Mouse (Mus musculus) heart, postnatal 25 days (tissue): ENCODE data around the gene Zfp982. TPM values are rescaled to one million over a fixed set of nuclear protein-coding genes. Genes with fewer than 3 reads are reported as not detected.
"Not testable (repeated sequence)": the region's sequence is repeated elsewhere in the genome, so short reads cannot be mapped to it uniquely, and the experiment has no call there.

ENCODE experiments used
- DNase-seq: peaks from one replicate; pipeline ENCODE4 v3.0.0; 2022; ENCODE audit warnings: low spot score
- intact Hi-C: fragments of 180-260 bp; cut with DNase I; formaldehyde crosslinking; loops from one replicate; pipeline ENCODE4 v1.15.1; 2025
- total RNA-seq, 2 experiments: library from RNA; stranded (reverse); gene quantifications; 2 replicates each; pipeline ENCODE4 v1.2.3; 2021

Zfp982 gene
- total RNA-seq, 2 experiments from 2014 or later: 7.4 to 8.4 TPM

- DNase-seq, intact Hi-C loops: not testable (repeated sequence)
Observed at GRCm38 (mm10) chr4:147556921-147557320, 64.7 kb downstream of the Zfp982 start.

GRCm38 (mm10) chr4:147558011-147558410 lies 65.8 kb downstream of the Zfp982 start:
- DNase-seq, intact Hi-C loops: not testable (repeated sequence)

- DNase-seq, intact Hi-C loops: not testable (repeated sequence)
Observed at GRCm38 (mm10) chr4:147559096-147559495, 66.9 kb downstream of the Zfp982 start.

Other genes with a start within 250 kb of the Zfp982 start
- not detected for gene Zfp988, start 186.7 kb upstream of the Zfp982 start, total RNA-seq
- under 1 TPM in 1 of 2 experiments, not detected in 1; 0.52 TPM for gene Zfp978, start 131.1 kb upstream of the Zfp982 start, total RNA-seq
- under 1 TPM; 0.11 to 0.16 TPM for gene Gm16503, start 47.8 kb downstream of the Zfp982 start, total RNA-seq
- under 1 TPM; 0.28 to 0.31 TPM for gene Zfp985, start 60.9 kb downstream of the Zfp982 start, total RNA-seq
- 1 to 10 TPM; 3.0 to 4.0 TPM for gene Zfp979, start 150.1 kb downstream of the Zfp982 start, total RNA-seq
- not detected for gene Zfp534, start 210.1 kb downstream of the Zfp982 start, total RNA-seq